Mouse (Mus musculus) retina, postnatal 1 day (tissue): ENCODE results near the gene Nptxr.
A peak's percentile ranks its signal among the peaks of the same experiment; 100 is the strongest.
"Not testable (repeated sequence)": the region's sequence is repeated elsewhere in the genome, so short reads cannot be mapped to it uniquely, and the experiment has no call there.

Experiments used
- DNase-seq: peaks from one replicate; pipeline ENCODE4 v3.0.0-alpha.2; 2012

The Nptxr gene

GRCm38 (mm10) chr15:79822265-79823199, 18.0 kb upstream of the Nptxr start:
- DNase-seq, result no peak

- no peak for DNase-seq
Observed at GRCm38 (mm10) chr15:79818325-79818724, 13.8 kb upstream of the Nptxr start.

- no peak for DNase-seq
Observed at GRCm38 (mm10) chr15:79813666-79814258, 9.2 kb upstream of the Nptxr start.

GRCm38 (mm10) chr15:79812840-79813239, 8.3 kb upstream of the Nptxr start:
- not testable (repeated sequence) for DNase-seq

GRCm38 (mm10) chr15:79810997-79811396, 6.4 kb upstream of the Nptxr start:
- no peak for DNase-seq

GRCm38 (mm10) chr15:79810061-79810460, 5.5 kb upstream of the Nptxr start:
- DNase-seq, result no peak

- DNase-seq, result no peak
Observed at GRCm38 (mm10) chr15:79808658-79809057, 4.1 kb upstream of the Nptxr start.

GRCm38 (mm10) chr15:79808114-79808513, 3.5 kb upstream of the Nptxr start:
- peak; percentile 77 for DNase-seq

- DNase-seq, result no peak
Observed at GRCm38 (mm10) chr15:79807050-79807449, 2.5 kb upstream of the Nptxr start.

- no peak for DNase-seq
Observed at GRCm38 (mm10) chr15:79805246-79805645, 680 bp upstream of the Nptxr start.

GRCm38 (mm10) chr15:79803533-79804351, 824 bp downstream of the Nptxr start:
- peak; percentile 72 for DNase-seq

- DNase-seq, result no peak
Observed at GRCm38 (mm10) chr15:79802304-79802703, 2.3 kb downstream of the Nptxr start.

GRCm38 (mm10) chr15:79801646-79802045, 2.9 kb downstream of the Nptxr start:
- no peak for DNase-seq

- no peak for DNase-seq
Observed at GRCm38 (mm10) chr15:79800701-79801100, 3.9 kb downstream of the Nptxr start.

GRCm38 (mm10) chr15:79798591-79798990, 6.0 kb downstream of the Nptxr start:
- DNase-seq, result no peak

- DNase-seq, result no peak
Observed at GRCm38 (mm10) chr15:79797680-79798079, 6.9 kb downstream of the Nptxr start.

- DNase-seq, result no peak
Observed at GRCm38 (mm10) chr15:79797096-79797495, 7.5 kb downstream of the Nptxr start.

- DNase-seq, result no peak
Observed at GRCm38 (mm10) chr15:79796256-79796655, 8.3 kb downstream of the Nptxr start.

GRCm38 (mm10) chr15:79794173-79794572, 10.4 kb downstream of the Nptxr start:
- DNase-seq, result no peak

- DNase-seq, result no peak
Observed at GRCm38 (mm10) chr15:79793076-79793475, 11.5 kb downstream of the Nptxr start.

GRCm38 (mm10) chr15:79792455-79792854, 12.1 kb downstream of the Nptxr start:
- peak; percentile 80 for DNase-seq

GRCm38 (mm10) chr15:79791502-79791901, 13.1 kb downstream of the Nptxr start:
- peak; percentile 81 for DNase-seq

GRCm38 (mm10) chr15:79790905-79791304, 13.7 kb downstream of the Nptxr start:
- no peak for DNase-seq
